Mouse (Mus musculus): ENCODE results near the gene Krt222. TPM values are rescaled to one million over a fixed set of nuclear protein-coding genes. Genes with fewer than 3 reads are reported as not detected.

Gene Krt222
- polyA plus RNA-seq, 1 experiment from 2014 or later = 0.05 TPM

DNA sequence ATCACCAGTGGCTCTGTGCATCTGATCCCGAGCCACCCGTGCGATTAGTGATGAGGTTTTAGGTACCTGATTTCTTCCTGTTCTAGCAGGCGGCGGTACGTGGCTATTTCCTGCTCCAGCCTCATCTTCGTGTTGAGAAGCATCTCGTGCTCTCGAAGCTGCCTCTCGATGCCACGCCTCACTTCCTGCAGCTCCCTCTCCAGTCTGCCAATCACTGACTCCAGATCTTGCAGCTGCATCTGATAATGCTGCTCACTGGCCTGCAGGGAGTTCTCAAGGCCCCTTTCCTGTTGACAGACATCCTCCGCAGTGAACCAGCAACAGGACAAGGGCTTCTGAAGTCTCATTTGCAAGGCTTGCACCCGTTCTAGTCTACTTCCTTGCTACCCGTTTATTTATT lies 5.4 kb downstream of the Krt222 start:
- DNase-seq = no peak
- 18% methylated on average over 14 of the region's 14 CpGs for WGBS (ENCODE audit: insufficient replicate concordance)

DNA sequence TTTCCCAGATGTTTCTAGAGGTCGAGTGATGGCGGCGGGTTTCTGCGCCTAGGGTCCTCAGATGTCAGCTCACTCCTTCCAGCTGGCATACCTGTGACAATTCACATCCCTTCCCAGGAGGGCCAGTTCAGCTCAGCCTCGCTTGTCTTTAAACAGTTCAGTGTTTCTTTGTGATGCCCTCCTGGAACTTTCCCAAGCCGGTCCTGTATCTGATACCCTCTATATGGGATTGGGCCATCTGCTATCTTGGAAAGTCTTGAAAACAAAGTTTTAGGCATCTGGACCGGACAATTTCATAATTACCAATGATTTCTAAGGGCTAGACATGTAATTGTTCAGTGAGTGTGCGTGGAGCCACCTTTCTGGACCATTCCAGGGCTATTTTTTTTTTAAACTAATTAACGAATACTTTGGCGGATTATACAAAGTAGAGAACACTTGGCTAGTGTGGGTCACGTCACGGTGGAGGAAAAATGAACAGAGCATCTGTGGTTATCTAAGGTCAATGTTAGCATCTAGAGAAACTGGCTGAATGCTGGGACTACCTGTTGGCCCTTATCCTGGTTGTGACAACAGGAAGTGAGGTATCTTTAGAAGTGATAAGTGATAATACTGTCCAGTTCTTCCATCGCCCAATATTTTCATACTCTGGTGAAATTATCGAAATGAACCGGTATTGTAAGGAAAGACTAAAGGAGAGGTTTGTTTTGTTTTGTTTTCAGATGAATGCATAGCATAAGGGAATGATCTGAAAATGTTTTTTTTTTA lies 12.7 kb downstream of the Krt222 start:
- 29% methylated on average over 15 of the region's 15 CpGs for WGBS (ENCODE audit: insufficient replicate concordance)
- Histone ChIP-seq H3K9ac (peak overlapping the region; percentile 98), H3K27ac (peak overlapping the region; percentile 85), H3K9me3 (replicated peaks) (no peaks in the 10 kb centered on the region), H3K4me3 (replicated peaks) (peak overlapping the region; percentile 93), H3K4me1 (replicated peaks) (peaks cover 38% of the 10 kb centered on the region), H3K4me2 (peak overlapping the region; percentile 80), H3K27me3 (no peaks in the 10 kb centered on the region), H3K36me3 (peaks cover 16% of the 10 kb centered on the region)
- DNase-seq (no peak), ATAC-seq (ENCODE audit: low read depth) (no peak)

More for the DNA sequence above, 5.4 kb downstream of the Krt222 start:
- no peaks in the 10 kb centered on the region; the same call in 1 of the 2 replicates for H3K4me1 ChIP-seq (replicated peaks)
- no peak overlapping the region for H3K27ac ChIP-seq
- H3K4me3 ChIP-seq (replicated peaks) = no peak overlapping the region
- no peaks in the 10 kb centered on the region for H3K36me3 ChIP-seq
- no peak overlapping the region for H3K9ac ChIP-seq
- H3K9me3 ChIP-seq (replicated peaks) = no peaks in the 10 kb centered on the region
- ATAC-seq (ENCODE audit: low read depth) = no peak
- H3K27me3 ChIP-seq = no peaks in the 10 kb centered on the region
- no peak overlapping the region for H3K4me2 ChIP-seq

DNA sequence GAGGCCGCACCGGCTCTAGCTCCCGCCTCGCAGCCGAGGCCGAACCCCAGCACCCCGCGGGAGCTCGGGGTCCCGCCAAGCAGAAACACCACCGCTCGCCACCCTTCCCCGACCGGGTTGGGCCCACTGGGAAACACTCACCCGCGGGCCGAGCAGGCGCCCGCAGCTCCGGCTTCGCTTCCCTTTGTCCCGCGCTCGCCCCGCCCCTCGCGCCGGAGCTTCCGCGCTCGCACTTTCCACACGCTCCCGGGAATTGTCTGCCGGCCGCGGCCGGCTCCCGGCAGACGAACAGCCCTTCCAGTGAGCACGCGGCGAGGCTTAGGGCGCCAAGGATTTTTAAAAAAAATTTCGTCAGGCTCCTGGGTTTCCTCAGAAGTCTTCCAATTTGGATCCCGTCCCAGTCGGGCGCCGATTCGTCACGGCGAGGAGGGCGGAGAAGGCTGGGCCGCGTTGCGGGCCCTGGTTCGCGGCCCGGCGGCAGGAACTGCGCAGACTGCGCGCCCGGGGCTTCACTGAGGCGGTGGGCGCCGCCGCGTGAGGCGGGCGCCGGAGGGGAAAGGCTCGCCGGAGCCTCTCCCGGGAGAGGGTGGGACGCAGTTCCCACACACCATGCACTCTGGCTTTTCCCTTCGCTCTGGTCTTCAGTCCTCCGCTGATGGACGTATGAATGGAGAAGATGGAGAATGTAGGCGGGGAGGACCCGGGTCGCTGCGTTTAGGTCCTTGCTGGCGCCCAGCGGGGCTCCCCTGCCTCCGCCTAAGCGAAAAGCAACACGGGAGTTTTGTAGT lies 13.4 kb downstream of the Krt222 start, which contains the start of gene Smarce1:
Gene Smarce1 (minus strand): TSS at position 757 of the 788 bp plus-strand sequence.
- Histone ChIP-seq H3K36me3 (peaks cover 22% of the 10 kb centered on the region), H3K9me3 (replicated peaks) (no peaks in the 10 kb centered on the region), H3K4me2 (peak within 1 kb of the TSS; percentile 80), H3K27ac (peak within 1 kb of the TSS; percentile 85), H3K4me3 (replicated peaks) (peak within 1 kb of the TSS; percentile 93), H3K9ac (peak within 1 kb of the TSS; percentile 98), H3K4me1 (replicated peaks) (peaks cover 46% of the 10 kb centered on the region), H3K27me3 (no peaks in the 10 kb centered on the region)
- peak; percentile 67 for DNase-seq
- WGBS (ENCODE audit: insufficient replicate concordance) = under 1% methylated on average over 87 of the region's 87 CpGs
- ATAC-seq (ENCODE audit: low read depth) = peak; percentile 81

DNA sequence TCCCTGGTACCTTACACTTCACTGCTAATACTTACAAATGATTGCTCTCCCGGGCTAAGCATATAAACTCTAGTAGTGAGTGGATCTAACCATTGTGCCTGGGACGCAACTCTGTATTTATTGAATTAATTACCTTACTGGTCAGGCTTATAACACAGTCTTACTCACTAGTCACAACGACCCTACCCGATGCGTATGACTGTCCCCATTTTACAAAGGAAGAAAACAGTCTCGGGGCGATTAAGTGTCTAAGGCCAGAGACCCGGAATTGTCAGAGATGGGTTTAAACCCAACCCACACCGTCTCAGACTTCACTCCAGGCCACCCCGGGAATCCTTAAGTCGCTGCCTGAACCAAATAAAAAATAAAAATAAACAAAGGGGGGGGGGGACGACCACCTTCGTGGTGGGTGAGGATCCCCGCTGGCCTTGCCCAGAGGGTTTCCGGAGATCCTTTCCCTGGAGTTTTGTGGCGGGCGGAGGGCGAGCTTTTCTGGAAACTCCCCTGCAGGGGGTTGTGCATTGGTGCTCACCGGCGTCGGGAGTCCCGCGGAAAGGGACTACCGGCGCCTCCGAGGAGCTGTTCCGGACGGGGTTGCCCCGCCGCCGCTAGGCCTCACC lies 14.1 kb downstream of the Krt222 start:
- under 1% methylated on average over 31 of the region's 31 CpGs for WGBS (ENCODE audit: insufficient replicate concordance)
- H3K27me3 ChIP-seq = no peaks in the 10 kb centered on the region
- H3K9ac ChIP-seq = peak overlapping the region; percentile 98
- peaks cover 29% of the 10 kb centered on the region for H3K36me3 ChIP-seq
- H3K4me2 ChIP-seq = peak overlapping the region; percentile 80
- H3K4me1 ChIP-seq (replicated peaks) = peaks cover 50% of the 10 kb centered on the region
- peak overlapping the region; percentile 93 for H3K4me3 ChIP-seq (replicated peaks)
- DNase-seq (no peak), ATAC-seq (ENCODE audit: low read depth) (peak; percentile 75)
- no peaks in the 10 kb centered on the region for H3K9me3 ChIP-seq (replicated peaks)
- H3K27ac ChIP-seq = peak overlapping the region; percentile 85

DNA sequence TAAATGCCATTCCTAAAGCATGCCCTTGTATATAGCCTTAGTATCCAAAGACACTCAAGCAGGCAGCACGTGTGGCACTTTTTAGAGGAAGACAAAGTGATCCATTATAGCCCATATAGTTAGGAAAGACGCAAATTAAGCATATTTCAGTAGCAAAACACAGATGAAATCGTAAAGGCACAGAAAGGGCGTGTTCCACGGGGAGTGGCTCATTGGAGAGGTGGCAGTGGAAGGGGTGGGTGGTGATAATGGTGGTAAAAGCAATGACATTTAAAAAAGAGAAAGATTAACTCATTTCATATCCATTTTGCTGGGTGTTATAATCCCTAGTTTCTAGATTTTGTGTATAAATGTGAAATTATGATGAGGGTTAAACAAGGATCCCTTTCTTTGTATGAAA lies 17.6 kb downstream of the Krt222 start:
- Histone ChIP-seq H3K9me3 (replicated peaks) (no peaks in the 10 kb centered on the region), H3K4me3 (replicated peaks) (peak overlapping the region; percentile 47), H3K4me2 (peak overlapping the region; percentile 69), H3K27me3 (no peaks in the 10 kb centered on the region), H3K27ac (peak overlapping the region; percentile 63), H3K36me3 (peaks cover 58% of the 10 kb centered on the region), H3K9ac (peak overlapping the region; percentile 49; the same call in 1 of the 2 replicates), H3K4me1 (replicated peaks) (peaks cover 44% of the 10 kb centered on the region)
- WGBS (ENCODE audit: insufficient replicate concordance) = 46% methylated on average over 5 of the region's 5 CpGs
- ATAC-seq (ENCODE audit: low read depth) (peak; percentile 66), DNase-seq (peak; percentile 52)

DNA sequence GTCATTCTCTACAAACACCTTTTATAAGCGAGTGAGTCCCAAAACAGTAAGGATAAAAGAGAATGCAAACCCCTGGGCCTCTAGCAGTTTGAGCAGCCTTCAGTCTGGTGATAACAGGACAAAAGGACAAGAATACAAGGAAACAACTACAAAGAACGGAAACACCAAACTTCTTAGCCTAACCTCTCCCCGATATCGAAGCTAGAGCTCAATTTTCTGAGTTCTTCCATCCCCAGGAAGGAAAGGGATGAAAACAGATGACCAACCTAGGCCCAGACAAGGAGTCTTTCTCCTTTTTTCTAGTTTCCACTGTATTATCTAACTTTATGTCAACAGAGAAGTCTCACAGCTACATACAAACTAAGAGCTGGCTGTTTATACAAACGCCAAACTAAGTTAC lies 20.6 kb downstream of the Krt222 start:
- no peak for ATAC-seq (ENCODE audit: low read depth)
- peaks cover 84% of the 10 kb centered on the region for H3K36me3 ChIP-seq

DNA sequence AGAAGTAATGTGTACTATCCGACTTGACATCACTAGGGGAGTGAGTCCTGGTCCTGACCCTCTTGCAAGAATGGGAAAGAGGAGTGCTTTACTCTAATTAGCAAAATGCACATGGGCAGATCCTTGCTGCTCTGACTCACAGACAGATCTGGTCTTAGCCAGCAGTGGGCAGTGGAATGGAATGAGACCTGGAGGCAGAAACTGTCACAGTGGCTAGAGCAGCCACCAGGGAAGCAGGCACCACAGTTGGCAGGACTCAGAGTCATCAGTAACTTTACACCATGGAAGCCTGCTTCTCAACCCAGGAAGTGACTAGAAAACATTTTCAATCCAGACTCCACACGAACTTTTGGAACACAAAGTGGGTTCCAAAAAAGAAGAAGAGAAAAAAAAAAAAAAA lies 22.1 kb downstream of the Krt222 start:
- Histone ChIP-seq H3K27me3 (no peaks in the 10 kb centered on the region), H3K4me3 (replicated peaks) (no peak overlapping the region), H3K9me3 (replicated peaks) (no peaks in the 10 kb centered on the region), H3K9ac (no peak overlapping the region), H3K36me3 (peaks cover 87% of the 10 kb centered on the region), H3K27ac (no peak overlapping the region), H3K4me1 (replicated peaks) (peaks cover 19% of the 10 kb centered on the region), H3K4me2 (no peak overlapping the region)
- DNase-seq = no peak
- 81% methylated on average over 2 of the region's 2 CpGs for WGBS (ENCODE audit: insufficient replicate concordance)
- no peak for ATAC-seq (ENCODE audit: low read depth)

More for the DNA sequence above, 20.6 kb downstream of the Krt222 start:
- H3K4me2 ChIP-seq = no peak overlapping the region
- no peaks in the 10 kb centered on the region for H3K9me3 ChIP-seq (replicated peaks)
- DNase-seq = no peak
- no peak overlapping the region for H3K4me3 ChIP-seq (replicated peaks)
- no peaks in the 10 kb centered on the region for H3K27me3 ChIP-seq
- H3K4me1 ChIP-seq (replicated peaks) = peaks cover 33% of the 10 kb centered on the region
- H3K9ac ChIP-seq = no peak overlapping the region
- 81% methylated on average over 5 of the region's 5 CpGs for WGBS (ENCODE audit: insufficient replicate concordance)
- no peak overlapping the region for H3K27ac ChIP-seq

DNA sequence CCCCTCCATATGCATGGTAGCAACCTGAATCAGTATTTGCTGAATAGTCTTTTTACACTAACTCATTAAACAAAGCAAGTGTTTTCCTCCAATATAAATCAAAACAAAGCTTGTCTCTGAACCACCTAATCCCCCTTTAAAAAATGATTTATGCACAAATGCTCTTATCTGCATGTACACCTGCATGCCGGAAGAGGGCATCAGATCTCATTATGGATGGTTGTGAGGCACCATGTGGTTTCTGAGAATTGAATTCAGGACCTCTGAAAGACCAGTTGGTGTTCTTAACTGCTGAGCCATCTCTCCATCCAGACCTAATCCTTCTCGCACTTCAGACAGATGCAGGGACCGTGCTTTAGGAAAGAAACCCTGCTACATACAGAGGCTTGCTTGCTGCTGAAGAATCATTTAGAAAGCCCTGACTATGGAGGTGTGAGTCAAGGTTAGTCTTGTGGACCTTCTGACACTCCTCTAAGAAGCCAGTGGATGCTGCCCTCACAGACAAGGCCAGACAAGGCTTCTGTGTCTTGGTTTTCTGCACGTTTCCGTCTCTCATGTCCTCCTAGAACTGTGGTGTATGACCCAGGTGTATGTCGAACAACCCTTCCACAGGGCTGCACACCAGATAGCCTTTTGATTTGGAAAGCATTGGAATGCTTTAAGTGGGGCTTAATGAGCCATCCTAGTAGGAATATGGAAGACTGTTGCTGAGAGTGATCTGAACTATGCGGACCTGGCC lies 26.5 kb downstream of the Krt222 start:
- Histone ChIP-seq H3K4me1 (replicated peaks) (peaks cover 8% of the 10 kb centered on the region), H3K9me3 (replicated peaks) (no peaks in the 10 kb centered on the region), H3K27me3 (no peaks in the 10 kb centered on the region), H3K9ac (no peak overlapping the region), H3K36me3 (peaks cover 92% of the 10 kb centered on the region), H3K4me3 (replicated peaks) (no peak overlapping the region), H3K4me2 (no peak overlapping the region), H3K27ac (no peak overlapping the region)
- 89% methylated on average over 7 of the region's 7 CpGs for WGBS (ENCODE audit: insufficient replicate concordance)
- DNase-seq (no peak), ATAC-seq (ENCODE audit: low read depth) (no peak)

DNA sequence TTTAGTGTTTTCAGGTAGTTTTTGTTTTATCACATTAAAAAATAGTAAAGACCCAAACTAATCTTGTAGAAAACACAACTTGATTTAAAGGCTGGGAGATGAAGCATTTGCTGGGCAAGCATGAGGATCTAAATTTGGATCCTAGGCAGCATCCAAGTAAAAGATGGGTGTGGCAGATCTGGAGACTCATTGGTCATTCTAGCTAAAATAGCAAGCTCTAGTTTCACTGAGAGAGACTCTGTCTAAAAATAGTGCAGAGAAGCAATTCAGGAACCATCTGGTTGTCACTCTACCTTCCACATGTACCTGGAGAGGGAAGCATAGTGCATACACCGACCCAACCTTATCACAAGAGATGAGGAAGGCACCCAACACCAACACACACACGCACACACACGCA lies 27.7 kb downstream of the Krt222 start:
- DNase-seq = no peak
- H3K27ac ChIP-seq = no peak overlapping the region
- H3K4me3 ChIP-seq (replicated peaks) = no peak overlapping the region
- 89% methylated on average over 3 of the region's 3 CpGs for WGBS (ENCODE audit: insufficient replicate concordance)
- H3K4me2 ChIP-seq = no peak overlapping the region
- H3K9ac ChIP-seq = no peak overlapping the region
- H3K4me1 ChIP-seq (replicated peaks) = peaks cover 8% of the 10 kb centered on the region
- H3K27me3 ChIP-seq = no peaks in the 10 kb centered on the region
- no peak for ATAC-seq (ENCODE audit: low read depth)
- peaks cover 95% of the 10 kb centered on the region for H3K36me3 ChIP-seq
- H3K9me3 ChIP-seq (replicated peaks) = no peaks in the 10 kb centered on the region

DNA sequence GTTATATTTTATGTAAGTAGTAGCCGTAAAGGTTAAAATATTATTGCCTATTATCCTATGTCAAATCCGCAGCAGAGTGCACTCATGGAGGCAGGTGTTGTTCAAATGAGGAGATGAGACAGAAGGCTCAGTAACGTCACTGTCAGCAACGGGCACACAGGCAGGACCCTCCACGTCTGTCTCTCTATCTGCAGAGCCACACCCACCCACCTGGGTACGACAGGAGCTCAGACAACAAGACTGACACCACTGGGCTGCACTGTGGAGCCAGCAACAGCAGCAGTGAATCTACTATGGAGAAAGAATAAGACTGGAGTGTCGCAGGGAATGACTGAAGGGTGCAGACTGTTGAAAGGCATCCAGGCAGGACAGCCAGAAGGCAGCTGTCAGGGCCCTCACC lies 31.2 kb downstream of the Krt222 start:
- WGBS (ENCODE audit: insufficient replicate concordance) = 49% methylated on average over 7 of the region's 7 CpGs
- Histone ChIP-seq H3K27me3 (no peaks in the 10 kb centered on the region), H3K27ac (no peak overlapping the region), H3K9ac (no peak overlapping the region), H3K4me3 (replicated peaks) (no peak overlapping the region), H3K4me2 (no peak overlapping the region), H3K36me3 (peaks cover 90% of the 10 kb centered on the region), H3K9me3 (replicated peaks) (no peaks in the 10 kb centered on the region), H3K4me1 (replicated peaks) (peaks cover 6% of the 10 kb centered on the region)
- DNase-seq = no peak
- ATAC-seq (ENCODE audit: low read depth) = peak; percentile 65

DNA sequence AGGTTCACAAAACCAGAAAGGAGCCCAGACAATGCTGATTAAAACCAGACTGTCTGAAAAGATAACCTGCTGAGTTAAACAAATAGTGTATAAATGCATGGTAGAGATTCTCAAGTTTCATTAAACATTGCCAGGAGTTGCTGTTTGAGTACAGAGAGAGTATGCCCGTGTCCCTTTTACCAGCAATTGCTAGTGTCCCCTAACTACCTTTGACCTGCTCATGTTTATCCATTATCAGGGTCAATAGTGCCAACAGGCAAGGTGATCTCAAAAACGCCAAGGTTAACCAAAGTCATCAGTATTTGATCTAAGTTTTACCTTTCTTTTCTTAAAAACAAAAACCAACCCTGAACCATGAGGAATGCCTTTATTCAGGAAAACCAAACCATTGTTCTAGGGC lies 31.9 kb downstream of the Krt222 start:
- peaks cover 83% of the 10 kb centered on the region for H3K36me3 ChIP-seq
- ATAC-seq (ENCODE audit: low read depth) (no peak), DNase-seq (no peak)

More for the DNA sequence above, 31.9 kb downstream of the Krt222 start:
- H3K4me3 ChIP-seq (replicated peaks) = no peak overlapping the region
- no peaks in the 10 kb centered on the region for H3K27me3 ChIP-seq
- H3K4me1 ChIP-seq (replicated peaks) = peaks cover 13% of the 10 kb centered on the region
- no peak overlapping the region for H3K9ac ChIP-seq
- H3K4me2 ChIP-seq = no peak overlapping the region
- H3K27ac ChIP-seq = no peak overlapping the region
- 74% methylated on average over 2 of the region's 2 CpGs for WGBS (ENCODE audit: insufficient replicate concordance)
- no peaks in the 10 kb centered on the region for H3K9me3 ChIP-seq (replicated peaks)
